Mouse (Mus musculus) left cerebral cortex, adult 2 months (tissue): ENCODE results near the gene Psma6. TPM values are rescaled to one million over a fixed set of nuclear protein-coding genes. Genes with fewer than 3 reads are reported as not detected.
A peak's percentile ranks its signal among the peaks of the same experiment; 100 is the strongest.

Experiments used
- DNase-seq, 2 experiments: peaks; one replicate each; pipeline ENCODE4 v3.0.0; 2021 to 2022; ENCODE audit warnings: low spot score in 2 of 2, mixed read lengths in 1 of 2; ENCODE audit errors: extremely low spot score in 1 of 2
- H3K27ac ChIP-seq: fragments of 200-600 bp; 2 replicates; pipeline ENCODE4 v1.8.1; 2022
- H3K4me3 ChIP-seq: fragments of 200-600 bp; 2 replicates; pipeline ENCODE4 v1.8.1; 2022
- CTCF ChIP-seq: fragments of 200-600 bp; IDR thresholded peaks from 2 replicates; pipeline ENCODE4 v1.8.1; 2022; ENCODE audit warnings: antibody characterized with exemption, mild to moderate bottlenecking, moderate library complexity
- intact Hi-C: fragments of 180-260 bp; cut with DNase I; formaldehyde crosslinking; loops from one replicate; pipeline ENCODE4 v1.15.1; 2025
- total RNA-seq, 2 experiments: library from RNA; stranded (reverse); gene quantifications; 2 replicates each; pipeline ENCODE4 v1.2.3; 2021

Gene Psma6
- total RNA-seq, 2 experiments from 2014 or later = 120 to 136 TPM

DNA sequence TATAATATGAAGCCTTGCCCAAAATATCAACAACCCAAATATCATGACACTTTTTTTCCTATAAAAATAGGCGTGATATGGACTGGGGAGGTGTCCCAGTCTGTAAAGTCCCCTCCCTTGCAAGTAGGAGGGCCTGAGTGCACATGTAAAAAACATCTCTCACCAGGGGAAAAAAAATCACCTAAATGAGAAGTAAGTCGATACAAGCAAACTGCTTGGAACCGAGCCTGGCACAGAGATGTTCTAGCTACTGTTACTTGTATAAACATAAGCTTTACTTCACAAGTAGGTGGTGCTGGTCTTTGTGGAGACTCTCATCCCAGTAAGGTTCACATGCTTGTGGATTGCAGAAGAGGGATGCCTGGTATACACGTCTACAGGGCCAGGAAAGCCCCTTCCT, 76.9 kb downstream of the Psma6 start:
- TF ChIP-seq CTCF = no peak
- DNase-seq = no peak
- Histone ChIP-seq H3K4me3 (no peak overlapping the region), H3K27ac (no peak overlapping the region)
- intact Hi-C loops = no loop called here

DNA sequence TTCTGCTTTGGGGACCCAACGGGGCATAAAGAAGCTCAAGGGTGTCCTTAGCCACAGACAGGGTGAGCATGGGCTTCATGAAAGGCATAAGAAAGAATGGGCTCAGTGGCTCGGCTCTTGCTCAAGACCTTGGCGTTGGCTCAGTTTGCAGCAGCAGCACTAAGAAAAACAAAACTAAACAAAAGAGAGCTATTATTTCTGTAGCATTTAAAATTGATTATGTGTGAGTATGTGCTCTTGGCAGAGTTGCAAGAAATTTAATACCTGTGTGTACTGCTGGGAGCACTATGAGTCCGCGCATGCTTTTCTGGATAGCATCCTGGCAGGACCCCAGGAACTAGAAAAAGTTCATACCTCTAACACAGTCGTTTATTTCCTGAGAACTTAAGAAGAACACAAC, 77.7 kb downstream of the Psma6 start:
- no peak for DNase-seq
- TF ChIP-seq CTCF = no peak
- intact Hi-C loops = no loop called here
- Histone ChIP-seq H3K4me3 (no peak overlapping the region), H3K27ac (no peak overlapping the region)

DNA sequence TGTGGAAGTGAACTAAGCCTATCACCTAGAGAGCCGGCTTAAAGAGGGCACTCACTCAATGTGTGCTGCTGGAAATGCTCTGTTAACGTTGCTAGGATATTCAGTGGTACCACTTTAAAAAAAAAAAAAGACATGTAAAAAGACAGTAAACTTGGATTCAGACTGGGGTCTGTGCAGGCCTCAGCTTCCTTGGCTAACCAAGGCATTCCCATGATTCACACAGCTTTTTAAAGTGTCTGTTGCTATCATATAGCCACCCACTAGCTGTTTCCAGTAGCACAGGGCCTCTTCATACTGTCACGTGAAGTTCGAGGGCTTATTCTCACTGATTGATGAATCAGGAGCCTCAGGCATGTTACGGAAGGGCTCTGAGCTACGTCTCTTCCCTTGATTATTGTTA, 78.4 kb downstream of the Psma6 start:
- no peak for TF ChIP-seq CTCF
- Histone ChIP-seq H3K4me3 (no peak overlapping the region), H3K27ac (no peak overlapping the region; the same call in 1 of the 2 replicates)
- DNase-seq = no peak
- intact Hi-C loops = no loop called here

DNA sequence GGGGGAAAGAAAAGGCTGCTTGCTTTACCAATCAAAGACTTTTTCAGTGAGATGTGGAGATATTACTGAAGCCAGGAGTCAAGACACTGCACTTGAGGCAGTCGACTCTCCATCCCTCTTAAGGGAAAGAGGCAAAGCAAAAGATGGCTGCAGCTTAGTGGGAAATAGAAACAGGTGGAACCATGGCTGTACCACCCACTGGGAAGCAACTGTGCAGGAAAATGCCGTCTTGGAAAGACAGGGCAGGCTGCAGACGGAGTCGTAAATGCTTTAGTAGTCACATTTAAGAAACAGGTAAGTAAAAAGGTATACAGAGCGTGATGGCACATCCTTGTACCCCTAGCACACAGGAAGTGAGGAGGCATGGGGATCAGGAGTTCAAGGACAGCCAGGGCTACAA, 79.1 kb downstream of the Psma6 start:
- DNase-seq = no peak
- no peak for TF ChIP-seq CTCF
- Histone ChIP-seq H3K27ac (peak overlapping the region; percentile 4), H3K4me3 (no peak overlapping the region)
- intact Hi-C loops = no loop called here

DNA sequence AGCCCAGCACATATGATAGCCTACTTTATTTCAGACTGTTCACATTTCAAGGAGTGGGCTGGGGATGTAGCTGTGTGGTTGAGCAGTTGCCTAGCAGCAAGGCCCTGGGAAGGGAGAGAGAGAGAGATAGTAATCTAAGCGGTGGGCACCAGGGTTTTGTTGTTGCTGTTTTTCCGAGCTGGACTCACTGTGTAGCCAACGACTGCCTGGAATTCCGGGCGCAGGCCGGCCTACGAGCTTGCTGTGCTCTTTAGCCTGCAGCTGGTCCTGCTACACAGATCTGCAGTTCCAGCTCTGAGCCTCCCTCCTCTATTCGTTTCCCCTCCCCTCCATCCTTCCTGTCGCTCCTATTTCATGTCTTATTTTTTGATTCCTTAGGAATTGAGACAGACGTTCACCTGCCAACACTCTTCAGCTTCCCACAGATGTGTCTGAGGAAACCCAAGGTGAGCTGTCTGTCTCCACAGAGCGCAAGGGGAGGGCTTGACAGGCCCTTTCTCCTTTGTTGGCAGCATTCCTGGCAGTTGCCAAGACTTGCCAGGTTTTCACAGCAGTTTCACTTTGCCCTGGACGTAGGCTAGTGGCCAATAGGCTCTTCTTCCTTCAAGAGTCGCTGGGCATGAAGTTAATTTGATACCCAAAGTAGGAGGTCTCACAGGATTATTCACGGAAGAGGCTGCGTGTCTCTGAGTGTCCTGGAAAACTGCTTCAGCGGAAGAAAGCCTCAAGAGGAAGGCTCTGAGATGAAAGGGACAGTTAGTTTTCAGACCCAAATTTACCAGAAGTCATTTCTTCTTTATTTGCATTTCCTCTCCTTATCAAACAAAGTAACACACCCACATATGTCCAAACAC, 80.2 kb downstream of the Psma6 start:
- peak overlapping the region; percentile 84 for H3K27ac ChIP-seq
- intact Hi-C loops = no loop called here
- peak; percentile 42 to 47 for DNase-seq
- no peak for TF ChIP-seq CTCF
- 0 out of 2 replicates have a peak overlapping the region, but pooled peaks have one; percentile 3 for H3K4me3 ChIP-seq

DNA sequence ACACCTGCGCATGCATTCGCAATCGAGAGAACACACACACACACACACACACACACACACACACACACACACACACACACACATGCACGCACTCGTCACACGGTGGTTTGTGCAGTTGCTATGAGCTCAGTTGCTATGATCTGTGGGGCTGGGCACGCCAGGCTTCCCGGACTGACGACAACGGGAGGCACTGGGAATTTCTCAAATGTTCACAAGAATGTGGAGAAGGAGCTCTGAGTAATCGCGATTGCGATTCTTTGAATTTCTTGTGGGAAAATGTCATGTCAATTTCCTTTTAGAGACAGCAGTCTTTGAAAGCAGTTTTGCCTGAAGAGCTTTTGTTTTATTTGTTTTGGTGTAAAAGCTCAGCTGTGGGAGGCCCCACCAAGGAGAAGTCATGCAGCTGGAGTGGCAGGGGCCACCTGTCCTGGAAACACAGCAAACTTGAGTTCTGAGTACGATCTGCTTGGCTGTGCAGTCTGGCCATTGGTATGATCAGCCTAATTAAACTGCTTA, 80.9 kb downstream of the Psma6 start:
- Histone ChIP-seq H3K4me3 (no peak overlapping the region), H3K27ac (peak overlapping the region; percentile 65)
- DNase-seq = no peak
- intact Hi-C loops = no loop called here
- no peak for TF ChIP-seq CTCF

DNA sequence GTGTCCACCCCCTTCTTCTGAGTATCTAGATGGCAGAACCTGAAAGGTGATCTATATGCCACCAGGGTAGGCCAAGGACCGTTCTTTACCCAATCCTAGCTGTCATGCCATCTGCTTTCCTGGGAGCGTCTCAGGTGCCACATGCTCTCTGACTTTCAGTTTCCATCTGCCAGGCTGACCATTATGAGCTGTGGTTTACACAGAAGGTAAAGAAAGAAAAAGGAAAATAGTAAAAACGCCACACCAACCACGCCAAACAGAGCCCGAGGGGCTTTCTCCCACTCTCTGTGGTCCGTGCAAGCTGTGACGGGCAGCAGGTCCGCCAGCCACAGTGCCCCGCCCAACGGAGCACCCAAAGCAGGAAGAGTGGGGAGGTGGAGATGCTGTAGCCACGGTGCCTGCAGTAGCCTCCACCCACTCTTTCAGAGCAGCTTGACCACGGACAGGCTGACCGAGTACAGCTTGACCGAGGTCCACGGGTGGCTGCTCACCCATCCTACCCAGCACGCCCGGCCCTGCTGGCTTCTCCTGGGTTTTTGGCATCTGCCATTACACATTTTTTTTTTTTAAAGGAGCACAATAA, 81.5 kb downstream of the Psma6 start:
- Histone ChIP-seq H3K4me3 (no peak overlapping the region), H3K27ac (peak overlapping the region; percentile 65)
- no peak for DNase-seq
- TF ChIP-seq CTCF = no peak
- intact Hi-C loops = no loop called here

DNA sequence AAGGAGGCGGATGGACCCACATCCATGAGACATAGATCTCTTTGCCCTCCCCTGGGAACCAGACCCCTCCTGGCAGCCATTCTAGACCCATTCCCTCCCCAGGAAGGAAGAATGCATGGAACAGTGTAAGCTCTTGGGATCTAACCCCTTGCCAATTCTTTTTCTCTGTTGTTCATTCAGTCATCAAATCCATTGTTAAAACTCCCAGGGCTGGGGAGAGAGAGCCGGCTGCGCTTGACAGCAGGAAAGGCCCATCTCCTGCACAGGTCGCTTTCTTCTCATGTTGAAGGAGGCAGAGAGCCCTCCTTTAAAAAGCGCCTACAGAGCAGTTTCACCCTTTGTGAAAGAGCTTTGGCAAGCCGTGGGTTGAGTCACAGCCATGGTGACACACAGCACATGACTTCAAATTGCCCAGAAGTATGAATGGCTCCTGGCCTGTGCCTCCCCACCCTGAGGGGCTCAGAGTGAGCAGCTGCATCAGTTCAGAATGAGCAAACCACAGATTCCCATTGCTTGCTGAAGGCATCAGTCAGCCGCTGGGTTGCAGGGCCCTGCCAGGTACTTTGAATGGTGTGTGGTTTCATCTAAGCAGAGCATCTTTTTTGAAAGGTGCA, 82.2 kb downstream of the Psma6 start:
- intact Hi-C loops = no loop called here
- DNase-seq = peak in 1 of 2 experiments; percentile 27
- no peak overlapping the region for H3K4me3 ChIP-seq
- no peak overlapping the region for H3K27ac ChIP-seq
- TF ChIP-seq CTCF = no peak

DNA sequence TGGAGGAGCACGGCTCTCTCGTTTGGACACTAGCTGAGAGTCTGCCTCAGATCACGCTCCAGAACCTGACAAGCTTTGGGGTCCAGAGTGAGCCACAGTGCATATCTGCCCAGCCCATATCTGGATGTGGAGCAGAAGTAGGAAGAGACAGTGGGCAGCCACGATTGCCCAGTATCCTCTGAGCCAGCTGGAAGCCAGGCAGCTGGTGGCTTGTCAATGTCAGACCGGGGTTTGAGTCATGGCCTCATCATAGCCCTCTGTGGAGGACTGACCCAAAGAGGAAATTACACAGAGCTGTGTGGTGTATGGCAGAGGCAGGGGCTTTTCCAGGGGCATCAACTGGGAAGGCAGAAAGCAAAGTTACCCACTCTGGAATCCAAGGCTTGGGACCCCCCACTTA, 82.8 kb downstream of the Psma6 start:
- DNase-seq = no peak
- intact Hi-C loops = no loop called here
- TF ChIP-seq CTCF = no peak
- Histone ChIP-seq H3K27ac (no peak overlapping the region), H3K4me3 (no peak overlapping the region)

DNA sequence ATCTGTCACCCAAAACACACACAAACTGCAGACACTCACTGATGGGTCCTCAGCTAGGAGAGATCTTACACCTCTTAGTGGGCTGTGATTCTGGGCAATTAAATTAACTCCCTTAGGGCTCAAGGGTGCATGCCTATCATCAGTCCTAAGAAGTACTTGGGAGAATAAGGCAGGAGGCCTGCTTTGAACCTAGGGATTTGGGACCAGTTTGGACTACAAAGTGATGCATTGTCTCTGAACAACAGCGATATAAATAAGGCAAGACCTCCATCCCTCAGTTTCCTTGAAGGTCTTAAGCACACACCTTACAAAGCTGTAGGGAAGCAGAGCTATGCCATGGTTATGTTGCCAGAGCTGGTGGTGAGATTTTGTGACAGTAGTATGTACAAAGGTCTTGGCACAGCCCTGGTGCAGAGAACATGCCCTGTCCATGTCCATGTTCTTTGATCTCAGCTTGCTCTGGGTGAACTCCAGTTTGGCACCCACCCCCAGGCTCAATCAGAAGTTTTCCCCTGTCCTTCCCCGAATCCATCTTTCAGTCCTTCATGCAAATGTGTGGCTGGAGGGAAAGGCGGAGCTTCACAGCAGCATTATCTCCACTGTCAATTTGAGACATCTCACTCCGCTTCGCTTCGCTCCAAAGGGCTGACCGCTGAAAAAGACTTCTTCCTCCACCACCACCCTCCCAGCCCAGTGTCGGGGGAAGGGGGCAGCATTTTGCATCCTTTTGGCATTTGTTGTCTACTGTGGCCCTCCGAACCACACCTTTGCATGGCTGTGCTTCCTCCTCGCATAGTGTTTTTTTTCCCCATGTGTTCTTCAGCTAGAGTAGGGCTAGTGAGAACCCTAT, 83.5 kb downstream of the Psma6 start:
- no peak for TF ChIP-seq CTCF
- intact Hi-C loops = no loop called here
- DNase-seq = no peak

More for the DNA sequence above, 83.5 kb downstream of the Psma6 start:
- no peak overlapping the region for H3K4me3 ChIP-seq
- H3K27ac ChIP-seq = no peak overlapping the region

Other genes with a start within 250 kb of the Psma6 start
- gene Srp54b, start 229.1 kb upstream of the Psma6 start, total RNA-seq = 10 to 100 TPM; 49.4 to 60.9 TPM
- gene 1700047I17Rik2, start 184.6 kb upstream of the Psma6 start, total RNA-seq = not detected
- 10 to 100 TPM; 31.4 to 36.8 TPM for gene Srp54c, start 154.1 kb upstream of the Psma6 start, total RNA-seq
- 10 to 100 TPM in 1 of 2 experiments, 1 to 10 TPM in 1; 8.4 to 10.3 TPM for gene 1110008L16Rik, start 84.6 kb upstream of the Psma6 start, total RNA-seq
- 10 to 100 TPM; 12.9 to 13.0 TPM for gene Ppp2r3c, start 81.2 kb upstream of the Psma6 start, total RNA-seq
- gene Nfkbia, start 108.4 kb downstream of the Psma6 start, total RNA-seq = 10 to 100 TPM; 33.3 to 53.1 TPM
- not detected for gene Aldoart2, start 181.0 kb downstream of the Psma6 start, total RNA-seq
- gene Insm2, start 215.2 kb downstream of the Psma6 start, total RNA-seq = under 1 TPM; 0.12 to 0.20 TPM